Mouse (Mus musculus) erythroblast, embryonic 14.5 days (primary cell): Measurements from ENCODE around the gene Shroom3.

ENCODE experiments used
- GATA1 ChIP-seq: IDR thresholded peaks from 2 replicates; pipeline ENCODE4 v1.6.1; 2012; ENCODE audit warnings: low read length, inconsistent platforms, mixed read lengths
- TAL1 ChIP-seq: IDR thresholded peaks from 3 replicates; pipeline ENCODE4 v1.6.1; 2012; ENCODE audit warnings: low read length, inconsistent platforms, mixed read lengths

- TF ChIP-seq GATA1 = no peak
- TF ChIP-seq TAL1 = no peak
These were observed 271.7 kb downstream of the Shroom3 start for GRCm38 (mm10) chr5:92954827-92955475.
